Mouse (Mus musculus): ENCODE data around the gene Fam199x.

The Fam199x gene

DNA sequence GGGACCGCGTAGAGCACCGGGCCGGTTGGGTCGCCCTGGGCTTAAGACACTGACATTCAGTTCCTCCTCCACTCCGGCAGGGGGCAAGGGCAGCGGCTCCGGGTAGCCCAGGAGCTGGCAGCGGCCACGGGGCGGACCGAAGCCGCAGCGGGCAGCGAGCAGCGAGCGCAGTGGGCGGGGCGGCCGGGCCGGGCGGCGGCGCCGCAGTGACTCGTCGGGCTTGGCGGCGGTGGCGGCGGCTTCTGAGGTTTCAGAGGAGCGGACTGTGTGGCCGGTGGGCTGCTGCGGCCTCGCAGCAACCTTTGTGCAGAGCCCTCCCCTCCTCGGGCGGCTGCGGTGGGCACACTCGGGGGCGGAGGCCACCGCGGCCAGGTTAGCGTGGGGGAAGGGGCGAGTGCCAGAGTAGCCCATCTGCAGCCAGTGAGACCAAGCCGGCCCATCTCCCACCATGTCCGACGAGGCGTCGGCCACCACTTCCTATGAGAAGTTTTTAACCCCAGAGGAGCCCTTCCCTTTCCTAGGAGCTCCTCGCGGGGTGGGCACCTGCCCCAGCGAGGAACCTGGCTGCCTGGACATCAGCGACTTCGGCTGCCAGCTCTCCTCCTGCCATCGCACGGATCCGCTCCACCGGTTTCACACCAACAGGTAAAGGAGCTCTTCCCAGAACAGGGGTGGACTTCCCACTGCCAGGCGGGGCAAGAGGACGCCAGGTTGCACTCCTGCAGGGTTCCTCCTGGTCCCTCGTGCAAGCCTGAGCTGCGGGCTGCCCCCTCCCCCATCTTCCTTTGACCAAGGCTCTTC is at the start of gene Fam199x:
Gene Fam199x (plus strand): TSS at position 170 of the 801 bp plus-strand sequence.
- DNase-seq (ENCODE audit: low read depth, low spot score), result peak; percentile 64

DNA sequence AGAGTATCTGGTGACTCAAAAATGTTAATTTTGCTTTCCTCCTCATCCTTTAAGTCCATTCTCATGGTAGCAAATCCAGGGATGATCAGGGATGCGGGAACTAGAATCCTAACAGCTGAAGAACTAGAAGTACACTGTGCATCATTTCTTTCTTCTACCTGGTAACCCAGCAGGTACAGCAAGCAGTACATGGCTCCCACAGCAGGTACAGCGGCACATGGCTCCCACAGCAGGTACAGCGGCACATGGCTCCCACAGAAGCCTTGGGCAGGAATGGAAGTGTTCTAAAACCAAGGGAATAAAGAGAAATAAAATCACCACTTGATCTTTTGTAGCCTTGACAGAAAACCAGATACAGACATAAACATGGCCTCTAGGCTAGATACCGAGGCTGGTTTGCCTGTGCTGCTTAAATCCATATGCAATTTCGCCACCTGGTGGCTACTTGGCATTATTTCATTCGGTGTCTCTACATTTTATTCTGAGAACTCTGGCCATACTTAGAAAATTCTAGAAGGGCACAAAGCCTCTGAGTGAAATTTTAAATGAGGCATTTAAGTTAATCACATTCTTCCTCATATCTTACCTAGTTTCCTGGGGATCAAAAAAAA is 34.2 kb upstream of the Fam199x start:
- DNase-seq (ENCODE audit: low read depth, low spot score), result peak; percentile 52

DNA sequence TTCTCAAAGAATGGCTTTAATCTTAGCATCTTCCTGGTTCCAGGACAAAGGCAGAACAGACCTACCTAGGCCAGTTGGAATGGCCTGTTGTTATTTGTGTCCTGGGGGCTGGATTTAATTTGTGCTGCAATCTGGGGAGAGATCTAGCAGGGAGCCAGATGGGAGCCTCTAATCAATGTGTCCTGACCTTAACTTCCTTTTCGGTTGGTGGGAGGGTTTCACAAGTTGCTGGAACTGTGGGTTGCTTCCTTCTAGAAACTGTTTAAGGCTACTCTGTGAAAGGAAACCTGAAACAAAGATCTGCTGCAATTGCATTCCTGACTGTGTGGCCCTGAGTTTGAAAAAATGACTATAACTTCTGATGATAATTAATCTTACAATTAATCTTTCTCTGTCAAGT is 31.7 kb upstream of the Fam199x start:
- DNase-seq (ENCODE audit: low read depth, low spot score), result no peak

DNA sequence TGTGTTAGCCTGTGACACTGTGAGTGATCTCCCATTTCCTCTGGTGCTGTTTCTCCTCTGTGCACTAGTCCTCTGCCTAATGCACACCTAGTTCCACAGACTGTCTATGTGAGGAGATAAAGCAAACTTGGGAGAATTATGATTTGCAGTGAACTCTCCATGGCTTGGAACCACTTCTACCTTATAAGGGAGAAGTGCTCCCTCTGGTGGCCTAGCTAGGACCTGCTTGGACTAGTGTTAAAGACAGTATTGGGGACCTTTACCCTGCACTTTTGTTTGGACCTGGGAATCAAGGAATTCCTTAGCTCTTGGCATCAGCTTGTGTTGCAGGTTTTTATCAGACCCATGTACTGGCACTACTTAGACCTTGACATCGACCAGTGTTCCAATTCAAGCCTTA is 30.1 kb upstream of the Fam199x start:
- DNase-seq (ENCODE audit: low read depth, low spot score), result peak; percentile 42

DNA sequence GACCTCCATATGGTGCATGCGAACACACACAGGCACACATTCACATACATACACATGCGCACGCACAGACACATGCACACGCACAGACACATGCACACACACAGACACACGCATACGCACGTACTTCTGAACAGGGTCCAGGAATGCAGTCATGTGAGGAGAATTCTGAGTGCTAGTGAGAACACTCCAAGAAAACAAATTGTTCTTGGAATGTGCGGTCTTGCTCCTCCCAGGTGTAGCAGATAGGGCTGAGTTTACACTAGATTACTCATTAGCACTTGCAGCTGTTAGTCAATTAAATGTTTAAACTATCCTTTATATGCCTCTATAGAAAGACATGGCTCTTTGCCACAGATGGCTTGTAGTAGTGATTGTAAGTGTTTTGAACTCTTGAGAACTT is 18.5 kb upstream of the Fam199x start:
- DNase-seq (ENCODE audit: low read depth, low spot score), result no peak

DNA sequence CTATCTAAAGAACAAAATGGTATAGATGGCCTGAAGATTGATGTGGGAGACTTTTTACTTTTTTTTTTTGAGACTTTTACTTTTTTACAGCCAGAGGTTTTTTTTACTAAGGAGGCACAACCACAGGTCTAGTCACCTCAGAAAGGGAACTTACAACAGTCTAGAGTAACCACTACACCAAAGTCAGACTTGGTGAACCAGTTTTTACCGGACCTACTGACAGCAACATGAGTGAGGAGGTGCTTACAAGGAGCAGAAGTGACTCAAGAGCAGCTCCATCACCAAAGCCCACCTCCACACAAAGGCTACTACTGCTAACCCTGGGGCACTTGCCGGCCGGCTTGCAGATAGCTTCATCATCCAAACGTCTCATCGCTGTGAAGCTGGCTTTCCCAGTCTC is 17.7 kb upstream of the Fam199x start:
- DNase-seq (ENCODE audit: low read depth, low spot score), result no peak

DNA sequence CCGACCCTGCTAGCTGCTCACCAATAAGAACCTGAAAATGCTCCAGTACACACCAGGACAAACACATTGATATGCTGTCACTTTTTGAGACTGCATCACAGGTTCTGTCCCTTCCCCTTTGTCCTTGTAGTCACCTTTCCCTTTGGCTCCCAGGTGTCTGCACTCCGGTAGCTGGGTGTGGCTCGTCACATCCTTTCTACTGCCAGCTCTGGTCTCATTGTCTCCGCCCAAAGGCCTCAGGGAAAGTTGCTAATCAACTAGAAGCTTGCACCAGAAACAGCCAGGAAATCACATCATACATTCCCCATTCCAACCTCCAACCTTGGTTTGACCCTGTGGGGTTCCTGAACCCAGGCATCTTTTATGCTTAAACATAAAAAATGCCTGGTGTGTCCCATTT is 15.1 kb upstream of the Fam199x start:
- DNase-seq (ENCODE audit: low read depth, low spot score), result no peak

DNA sequence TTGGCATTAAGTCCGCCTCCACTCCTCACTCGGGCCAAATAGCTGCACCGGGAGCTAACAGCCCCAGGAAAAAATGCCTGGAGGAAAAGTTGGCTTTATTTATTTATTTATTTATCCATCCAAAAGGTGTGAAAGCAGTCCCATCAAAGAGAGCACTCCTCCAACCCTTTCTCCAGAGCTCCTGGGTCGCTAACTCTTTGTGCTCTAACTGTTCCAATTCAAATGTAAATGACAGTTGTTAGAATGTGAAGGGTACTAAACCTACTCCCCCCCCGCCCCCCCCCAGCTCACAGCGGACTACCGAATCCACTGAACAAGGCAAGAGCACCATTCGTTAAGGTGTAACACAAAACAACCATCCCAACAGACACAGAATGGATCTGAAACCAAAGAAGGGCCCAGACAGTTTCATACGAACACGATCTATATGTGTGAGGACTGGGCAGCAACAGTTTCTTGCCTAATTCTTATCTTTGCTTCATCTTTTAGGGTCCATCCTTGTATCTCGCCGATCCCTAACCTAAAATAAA is 11.9 kb upstream of the Fam199x start:
- DNase-seq (ENCODE audit: low read depth, low spot score), result no peak

DNA sequence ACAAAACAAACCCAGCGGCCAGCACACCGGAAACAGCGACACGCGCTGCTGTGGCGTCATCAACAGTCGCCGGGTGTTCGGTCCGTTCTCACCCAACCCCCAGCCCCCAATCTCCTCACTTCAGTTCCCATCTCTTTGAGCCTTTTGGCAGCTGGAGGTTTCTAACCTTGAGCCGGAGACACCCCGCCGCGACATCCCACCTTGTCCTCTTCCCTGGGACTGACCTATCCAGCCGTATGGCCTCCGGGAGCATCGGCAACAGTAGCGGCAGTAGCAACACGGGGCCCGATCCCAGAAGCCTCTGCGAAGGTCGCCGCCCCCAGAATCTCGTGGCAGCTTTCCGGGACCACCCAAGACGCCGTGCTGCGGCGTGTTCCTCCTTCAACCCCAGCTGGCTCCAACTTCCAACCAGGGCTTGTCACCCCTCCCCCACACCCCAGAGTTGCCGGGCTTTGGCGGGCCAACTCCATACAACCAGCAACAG is 11.4 kb upstream of the Fam199x start, which contains the start of gene Slc25a53:
Gene Slc25a53 (minus strand): TSS at position 303 of the 484 bp plus-strand sequence.
- peak; percentile 69 for DNase-seq (ENCODE audit: low read depth, low spot score)

DNA sequence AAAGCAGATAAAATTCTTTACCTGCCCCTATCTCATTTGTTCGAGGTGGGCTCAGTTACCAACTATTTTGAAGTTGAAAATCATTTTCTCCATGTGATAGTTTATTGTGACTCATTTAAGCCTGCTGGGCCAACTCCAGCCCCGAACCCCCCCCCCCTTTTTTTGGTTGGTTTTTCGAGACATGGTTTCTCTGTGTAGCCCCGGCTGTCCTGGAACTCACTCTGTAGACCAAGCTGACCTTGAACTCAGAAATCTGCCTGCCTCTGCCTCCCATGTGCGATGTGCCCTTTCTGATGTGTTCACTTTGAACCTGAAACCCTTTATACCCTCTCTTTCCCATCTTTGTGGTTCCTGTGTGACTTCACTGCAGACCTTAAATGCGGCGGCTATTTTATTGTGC is 10.9 kb upstream of the Fam199x start:
- DNase-seq (ENCODE audit: low read depth, low spot score), result no peak

DNA sequence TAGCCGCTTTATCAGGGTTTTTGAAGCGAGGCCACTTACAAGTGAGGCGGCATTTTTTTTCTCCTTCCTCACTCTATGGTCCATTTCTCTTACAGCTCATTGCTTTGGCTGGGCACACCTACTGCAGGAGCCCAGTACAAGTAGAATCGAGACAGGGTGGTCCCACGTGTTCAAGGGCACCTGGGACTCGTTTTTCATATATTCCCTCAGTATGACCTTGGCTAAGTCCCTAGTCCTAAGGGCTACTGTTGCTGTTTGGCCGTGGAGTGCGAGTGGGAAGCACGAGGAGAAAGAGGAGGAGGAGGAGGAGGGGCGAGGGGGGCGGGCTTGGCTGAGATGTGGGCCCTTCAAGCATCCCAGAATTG is 352 bp upstream of the Fam199x start:
- DNase-seq (ENCODE audit: low read depth, low spot score), result no peak

DNA sequence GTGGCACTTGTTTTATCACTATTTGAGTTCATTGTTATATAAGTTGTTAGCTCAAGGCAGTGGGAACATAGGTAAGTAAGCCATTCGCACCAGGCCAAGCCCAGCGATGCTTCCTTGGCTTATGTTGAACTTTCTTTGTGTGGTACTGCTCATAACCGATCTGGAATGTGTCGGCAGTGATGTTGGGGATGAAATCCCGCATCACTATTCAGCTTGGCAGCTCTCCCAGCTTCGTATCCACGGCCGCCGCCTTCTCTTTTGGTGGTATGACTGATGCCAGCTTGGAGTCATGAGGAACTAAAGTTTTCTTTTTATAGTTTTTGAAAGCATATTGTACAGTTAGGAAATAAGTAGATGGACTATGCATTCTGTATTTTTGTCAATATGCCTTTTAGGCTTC is 13.8 kb downstream of the Fam199x start:
- DNase-seq (ENCODE audit: low read depth, low spot score), result no peak

DNA sequence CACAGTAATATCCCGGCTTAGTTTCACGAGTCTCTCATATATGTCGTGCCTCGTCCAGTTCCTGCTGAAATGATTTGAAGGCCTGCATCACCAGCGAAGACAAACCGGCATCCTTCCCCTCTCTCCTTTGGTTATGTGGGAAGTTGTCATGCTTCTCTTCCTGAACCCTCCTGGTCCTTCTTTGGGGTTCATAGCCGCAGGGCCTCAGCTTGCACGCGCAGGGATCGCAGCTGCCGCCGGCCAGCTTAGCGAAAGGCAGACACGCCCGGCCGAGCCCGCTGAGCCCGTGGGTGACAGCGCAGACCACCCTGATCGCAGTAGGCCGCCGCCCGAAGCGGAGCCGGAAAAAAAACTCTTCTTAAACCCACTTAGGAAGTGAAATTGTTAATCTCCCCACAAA is 55.1 kb downstream of the Fam199x start:
- DNase-seq (ENCODE audit: low read depth, low spot score), result no peak

DNA sequence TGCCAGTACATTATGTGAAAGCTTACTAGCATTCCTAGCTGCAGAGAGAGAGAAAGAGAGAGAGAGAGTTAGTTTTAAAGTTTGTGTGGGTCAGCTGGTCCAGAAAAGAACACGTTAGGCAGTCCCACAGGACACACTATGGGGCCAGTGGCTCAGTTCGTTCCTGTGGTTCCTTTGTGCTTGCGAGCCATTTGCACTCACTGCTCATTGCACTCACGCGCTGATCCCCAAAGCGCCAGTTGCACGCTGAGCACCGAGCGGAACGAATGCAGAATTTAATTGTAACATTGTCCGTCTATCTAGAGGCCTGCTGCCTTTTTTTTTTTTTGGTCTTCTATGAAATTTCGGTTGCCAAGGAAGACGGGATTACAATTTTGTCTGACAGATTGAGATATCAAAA is 57.1 kb downstream of the Fam199x start:
- DNase-seq (ENCODE audit: low read depth, low spot score), result no peak

DNA sequence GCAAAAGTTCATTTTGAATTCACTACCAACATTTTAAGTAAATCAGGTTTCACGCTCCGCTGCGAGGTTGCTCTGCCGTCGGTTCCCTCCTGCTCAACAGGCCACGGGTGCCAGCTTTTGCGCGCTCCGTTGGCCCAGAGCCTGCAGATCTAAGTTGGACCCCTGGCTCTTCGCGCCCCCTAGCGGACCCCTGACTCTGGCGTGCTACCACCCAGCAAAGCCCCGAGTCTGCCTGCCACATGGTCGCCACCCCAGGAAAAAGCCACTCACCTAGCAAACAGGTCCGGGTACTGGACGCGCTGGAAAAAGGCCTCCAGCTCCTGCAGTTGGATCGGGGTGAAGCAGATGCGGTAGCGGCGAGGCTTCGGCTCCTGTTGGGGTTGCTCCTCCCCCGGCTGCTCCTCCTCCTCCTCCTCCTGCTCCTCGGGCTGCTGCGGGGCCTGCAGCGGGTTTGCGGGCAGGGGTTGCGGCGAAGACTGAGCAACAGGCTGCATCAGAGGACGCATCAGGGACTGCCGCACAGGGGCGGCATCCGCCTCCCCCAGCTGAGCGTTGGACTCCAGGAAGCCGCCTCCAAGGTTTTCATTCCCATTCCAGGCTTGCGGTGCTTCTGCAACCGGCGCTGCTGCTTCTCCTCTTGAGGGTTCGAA is 68.8 kb downstream of the Fam199x start:
- no peak for DNase-seq (ENCODE audit: low read depth, low spot score)

DNA sequence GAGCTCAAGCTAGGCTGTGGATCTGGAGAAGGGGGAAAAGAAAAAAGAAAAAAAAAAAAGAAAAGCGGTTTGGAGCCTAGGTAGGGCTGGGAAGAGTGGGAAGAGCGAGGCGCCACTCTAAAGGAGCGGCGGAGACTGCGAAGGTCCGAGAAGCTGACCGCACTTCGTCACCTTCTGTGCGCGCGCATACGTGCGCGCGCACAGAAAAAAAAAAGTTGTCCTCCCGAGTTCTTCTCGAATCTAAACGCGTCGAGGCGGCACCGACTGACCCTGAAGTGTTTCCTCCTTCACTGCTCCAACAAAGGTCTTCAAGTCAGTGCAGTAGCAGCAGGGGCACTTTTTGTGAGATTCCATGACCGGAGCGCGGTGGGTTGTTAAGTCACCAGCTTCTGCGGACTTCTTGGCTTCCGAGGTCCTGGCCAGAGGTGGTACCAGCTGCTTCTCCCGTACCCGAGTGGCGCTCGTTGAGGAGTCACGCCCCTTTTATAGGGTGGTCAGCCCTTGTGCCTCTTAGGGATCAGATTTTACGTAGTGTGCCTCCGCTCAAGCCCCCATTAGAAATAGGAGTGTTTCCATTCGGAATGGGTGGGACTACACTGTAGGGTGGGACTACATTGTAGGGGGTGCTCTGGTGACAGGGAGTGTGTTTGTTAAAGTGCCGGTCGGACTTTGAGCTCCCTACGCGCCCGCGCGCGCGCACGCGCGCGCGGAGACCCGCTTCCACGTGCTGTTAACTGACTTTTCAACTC is 70.5 kb downstream of the Fam199x start:
- DNase-seq (ENCODE audit: low read depth, low spot score), result no peak

DNA sequence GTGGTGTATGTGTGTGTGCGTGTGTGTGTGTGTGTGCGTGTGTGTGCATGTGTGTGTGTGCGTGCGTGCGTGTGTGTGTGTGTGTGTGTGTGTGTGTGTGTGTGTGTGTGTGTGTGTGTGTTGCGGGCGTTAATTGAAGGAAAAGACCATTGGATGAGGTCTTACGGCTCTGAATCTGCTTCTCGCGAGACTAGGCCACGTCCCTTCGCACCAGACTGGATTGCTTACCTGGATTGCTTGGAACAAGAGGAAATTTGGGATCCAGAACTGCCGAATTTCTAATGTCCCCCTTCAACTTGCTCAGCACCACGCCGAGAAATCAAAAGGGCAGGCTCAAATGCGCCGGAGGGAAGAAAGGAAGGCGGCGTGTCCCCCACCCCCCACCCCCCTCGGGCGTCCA is 72.3 kb downstream of the Fam199x start, which contains the start of gene Esx1:
Gene Esx1 (minus strand): TSS at position 366 of the 400 bp plus-strand sequence.
- no peak for DNase-seq (ENCODE audit: low read depth, low spot score)

DNA sequence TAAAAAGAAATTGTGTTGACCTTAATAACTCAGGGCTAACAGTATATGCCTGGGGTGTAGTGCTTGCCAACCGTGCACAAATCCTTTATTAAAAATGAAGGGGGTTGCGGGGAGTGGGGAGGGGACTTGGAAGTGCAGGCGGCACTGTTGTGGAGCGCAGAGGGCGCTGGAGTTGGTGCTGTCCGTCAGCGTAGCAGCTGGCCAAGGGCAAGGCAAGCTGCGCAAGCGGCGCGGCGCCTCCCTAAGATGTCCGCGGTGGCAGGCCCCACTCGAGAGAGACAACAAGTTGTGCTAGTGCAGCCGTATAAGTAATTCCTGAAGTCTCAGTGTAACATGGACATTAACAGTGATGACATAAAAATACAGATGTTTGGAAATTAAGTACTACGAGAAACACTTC is 78.1 kb downstream of the Fam199x start:
- no peak for DNase-seq (ENCODE audit: low read depth, low spot score)

Data from retina, adult 2 months (tissue).